Mouse (Mus musculus): ENCODE results near the gene Cebpb.

GRCm38 (mm10) chr2:167646411-167646810, 42.3 kb upstream of the Cebpb start:
- TF ChIP-seq CTCF (IDR thresholded peaks at IDR 0.05) = peak; percentile 57
- no peak for TF ChIP-seq EP300 (IDR thresholded peaks at IDR 0.05)

Data from lung, postnatal 0 days (tissue).